Mouse (Mus musculus) NIH3T3 (cell line): ENCODE data around the gene Trnau1ap.
"Not testable (repeated sequence)": the region's sequence is repeated elsewhere in the genome, so short reads cannot be mapped to it uniquely, and the experiment has no call there.

Source experiments
- DNase-seq: peaks from one replicate; pipeline ENCODE4 v3.0.0-alpha.2; 2012; ENCODE audit warnings: low read depth

The Trnau1ap gene

DNA sequence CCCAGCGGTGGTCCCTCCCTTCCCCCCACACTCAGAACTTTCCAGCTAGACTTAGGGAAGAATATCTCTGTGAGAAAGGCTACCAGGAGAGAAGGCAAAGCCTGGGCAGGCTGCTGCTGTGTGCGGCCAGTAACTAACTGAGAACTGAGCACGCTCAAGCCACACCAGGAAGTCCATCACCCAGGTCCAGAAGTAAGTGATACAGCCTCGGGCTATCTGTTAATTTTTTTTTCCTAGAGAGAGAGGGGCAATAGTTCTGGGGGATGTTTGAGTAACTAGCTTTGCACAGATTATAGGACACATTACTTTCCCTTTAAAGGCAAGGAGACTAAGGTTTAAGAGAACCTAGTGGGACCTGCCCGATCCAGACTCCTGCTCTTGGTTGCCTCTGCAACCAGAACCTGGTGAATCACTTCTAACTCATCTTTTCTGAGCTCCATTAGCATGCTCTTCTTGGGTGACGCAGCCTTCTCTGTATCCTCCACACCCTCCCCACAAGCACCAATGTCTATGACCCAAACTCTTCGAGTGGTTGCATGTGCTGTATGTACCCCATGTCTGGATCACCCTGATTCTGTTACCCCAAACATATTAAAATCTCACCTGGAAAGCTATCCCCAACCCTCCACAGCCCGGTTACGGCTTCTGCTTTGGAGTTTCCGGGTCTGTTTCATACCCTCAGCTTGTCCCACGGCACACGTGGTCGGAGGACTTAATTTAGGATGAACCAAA is 15.2 kb upstream of the Trnau1ap start:
- peak; percentile 54 for DNase-seq

DNA sequence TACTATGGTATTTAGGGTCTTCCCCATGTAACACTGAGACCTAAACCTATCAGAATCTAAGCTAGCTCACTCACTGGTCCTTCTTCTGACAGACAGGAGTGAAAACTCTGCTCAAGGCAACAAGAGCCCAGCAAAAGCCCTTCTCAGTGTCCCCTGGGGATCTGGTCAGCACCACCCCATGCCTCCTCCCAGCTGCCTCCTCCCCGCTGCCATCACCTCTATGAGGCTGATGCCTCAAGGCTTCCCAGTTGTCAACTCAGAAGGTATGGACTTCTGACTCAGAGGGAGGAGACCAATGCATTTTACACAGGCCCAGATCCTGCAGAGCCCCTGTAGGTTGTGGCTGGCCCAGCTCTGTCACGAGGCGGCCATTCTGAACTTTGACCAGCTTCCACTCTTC is 12.1 kb upstream of the Trnau1ap start:
- no peak for DNase-seq

DNA sequence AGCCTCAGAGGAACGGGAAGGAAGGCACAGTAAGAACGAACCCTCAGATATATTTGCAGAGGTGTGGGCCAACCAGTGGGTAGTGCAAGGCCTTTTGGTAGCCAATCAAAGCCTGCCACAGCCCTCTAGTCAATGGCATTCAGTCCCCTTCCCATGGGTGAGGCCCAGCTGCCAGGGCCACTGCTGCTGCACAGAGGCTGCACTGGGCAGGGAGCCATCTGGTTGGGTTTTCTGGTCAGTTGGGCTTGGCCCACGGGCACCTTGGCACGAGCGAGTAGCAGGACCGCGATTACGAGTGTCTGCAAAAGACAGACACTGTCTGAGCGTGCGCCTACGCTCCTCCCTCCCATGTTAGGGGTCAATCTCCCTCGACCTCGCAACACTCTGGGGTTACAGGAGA is 9.6 kb upstream of the Trnau1ap start:
- no peak for DNase-seq

DNA sequence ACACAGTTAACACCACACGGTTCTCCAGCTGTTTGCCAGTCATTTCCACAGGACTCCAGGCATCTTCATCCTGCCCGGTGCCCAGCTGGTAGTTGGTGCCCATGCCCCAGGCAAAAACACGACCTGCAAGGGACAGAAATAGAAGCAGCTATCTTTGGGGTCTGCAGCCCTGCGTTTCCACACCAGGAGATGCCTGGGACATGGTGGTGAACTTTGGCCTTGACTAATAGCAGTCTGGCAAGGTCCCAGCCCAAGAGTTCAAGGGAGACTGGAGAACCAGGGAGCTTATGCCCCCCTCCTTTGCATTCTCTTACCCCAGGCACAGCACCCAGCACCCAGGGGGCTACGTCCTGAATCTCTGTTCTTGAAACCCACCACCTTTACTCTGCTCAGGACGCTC is 3.5 kb upstream of the Trnau1ap start:
- no peak for DNase-seq

DNA sequence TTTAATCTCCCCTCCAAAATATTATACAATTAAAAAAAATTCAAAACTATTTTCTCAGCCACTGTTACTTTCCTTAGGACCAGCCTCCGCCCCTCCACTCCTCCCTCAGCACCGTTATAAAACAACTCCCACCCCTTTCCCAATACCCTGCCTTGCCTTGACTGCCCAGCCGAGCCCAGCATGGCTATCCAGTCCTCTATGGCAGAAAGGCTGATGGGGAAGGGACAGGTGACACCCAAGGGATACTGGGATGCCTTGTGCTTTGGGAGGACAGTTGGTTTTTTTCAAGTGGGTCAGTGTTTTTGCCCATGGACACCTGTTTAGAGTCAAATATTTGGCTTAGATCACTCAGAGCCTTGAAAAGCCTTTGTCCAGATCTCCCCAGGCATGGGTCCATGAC is 2.6 kb upstream of the Trnau1ap start:
- DNase-seq: no peak

DNA sequence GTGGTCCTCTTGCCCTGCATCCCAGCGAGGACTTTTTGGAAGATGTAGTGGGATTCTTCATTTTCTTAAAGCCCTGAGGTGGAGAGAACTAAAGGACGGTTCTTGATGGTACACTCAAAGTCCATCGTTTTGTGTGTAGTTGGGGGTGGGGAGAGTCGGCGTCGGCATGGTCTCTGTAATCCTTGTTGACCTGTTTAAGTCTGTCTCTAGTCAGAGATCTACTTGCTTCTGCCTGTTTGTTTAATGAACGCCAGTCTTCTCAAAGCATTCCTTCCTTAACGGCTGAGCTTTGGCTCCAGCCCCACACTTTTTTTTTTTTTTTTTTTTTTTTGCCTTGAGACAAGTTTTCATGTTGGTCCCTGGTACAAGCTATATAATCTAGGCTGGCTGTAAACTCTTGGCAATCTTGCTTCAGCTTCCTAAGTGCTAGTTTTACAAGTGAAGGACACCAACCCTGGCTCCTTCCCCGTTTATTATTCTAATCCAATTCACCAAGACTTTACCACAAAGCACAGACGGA is 557 bp upstream of the Trnau1ap start:
- peak; percentile 43 for DNase-seq

DNA sequence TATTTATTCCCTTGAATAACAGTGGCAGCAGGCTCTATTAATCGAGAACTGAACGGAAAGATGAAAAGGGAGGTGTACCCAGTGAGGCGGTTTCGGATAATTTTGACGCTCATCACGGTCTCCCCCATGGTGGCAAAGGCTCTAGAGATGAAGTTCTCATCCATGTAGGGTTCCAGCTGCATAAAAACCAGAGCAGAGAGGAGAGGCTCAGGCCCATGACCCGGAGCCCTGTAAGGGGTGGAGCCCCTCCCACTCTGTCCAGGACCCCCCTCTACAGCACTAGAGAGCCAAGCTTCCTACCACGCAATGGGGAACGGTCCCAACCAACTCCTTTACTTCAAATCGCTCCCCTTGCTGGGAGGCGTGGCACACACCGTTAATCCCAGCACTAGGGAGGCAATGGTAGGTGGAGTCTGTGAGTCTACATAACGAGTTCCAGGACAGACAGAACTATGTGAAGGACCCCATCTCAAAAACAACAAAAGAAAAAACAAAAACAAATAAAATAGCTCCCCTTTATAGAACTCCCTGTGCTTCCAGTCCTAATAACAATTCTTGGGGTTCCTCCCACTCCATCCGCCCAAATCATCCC is 851 bp downstream of the Trnau1ap start:
- DNase-seq: peak; percentile 7

DNA sequence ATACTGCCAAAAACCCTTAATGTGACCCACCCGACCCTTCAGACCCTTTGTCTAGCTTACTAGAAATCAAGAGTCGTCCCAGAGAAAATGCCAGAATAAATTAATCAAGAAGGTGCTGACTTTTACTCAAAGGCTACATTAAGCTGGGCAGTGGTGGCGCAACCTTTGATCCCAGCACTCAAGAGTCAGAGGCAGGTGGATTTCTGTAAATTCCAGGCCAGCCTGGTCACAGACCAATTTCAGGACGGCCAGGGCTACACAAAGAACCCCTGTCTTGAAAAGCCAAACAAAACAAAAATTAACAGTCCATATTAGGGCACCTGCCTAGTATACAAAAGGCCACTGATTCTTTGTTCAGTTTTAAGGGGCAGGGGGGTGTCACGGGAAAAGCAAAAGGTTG is 2.9 kb downstream of the Trnau1ap start:
- DNase-seq: no peak

DNA sequence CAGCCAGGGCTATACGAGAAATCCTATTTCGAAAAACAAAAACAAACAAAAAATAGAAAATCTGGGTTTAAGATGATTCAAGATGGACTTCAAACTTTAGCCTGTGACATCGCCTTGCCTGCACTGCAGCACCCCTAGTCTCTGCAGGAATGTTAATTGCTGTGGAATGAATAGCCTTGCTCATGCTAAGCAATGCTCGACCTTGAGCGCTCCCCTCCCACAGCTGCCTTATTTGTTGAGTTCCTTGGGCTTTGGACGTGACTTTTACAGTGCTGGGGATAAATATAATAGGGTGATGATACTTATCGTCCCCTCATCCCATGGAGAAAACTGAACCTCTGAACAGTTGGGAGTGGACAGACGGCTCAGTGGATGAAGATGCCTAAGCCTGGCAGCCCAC is 13.6 kb downstream of the Trnau1ap start:
- no peak for DNase-seq

DNA sequence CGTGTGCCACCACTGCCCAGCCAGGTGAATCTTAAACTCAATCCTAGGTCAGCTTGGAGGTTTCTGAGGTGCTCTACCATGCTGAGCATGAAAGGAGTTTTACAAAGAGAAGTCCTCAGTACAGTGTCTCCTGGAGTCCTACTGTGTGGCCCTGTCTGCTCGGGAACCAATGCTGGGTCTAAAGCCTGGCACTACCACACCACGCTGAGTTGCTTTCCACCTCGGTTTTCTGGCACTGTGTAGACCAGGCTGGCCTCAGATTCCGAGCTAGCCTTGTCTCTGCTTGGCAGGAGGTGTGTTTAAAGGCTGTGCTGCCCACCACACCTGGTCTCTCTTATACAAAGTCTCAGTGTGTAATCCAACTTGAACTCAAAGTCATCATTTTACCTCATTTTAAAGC is 16.7 kb downstream of the Trnau1ap start:
- DNase-seq: no peak

DNA sequence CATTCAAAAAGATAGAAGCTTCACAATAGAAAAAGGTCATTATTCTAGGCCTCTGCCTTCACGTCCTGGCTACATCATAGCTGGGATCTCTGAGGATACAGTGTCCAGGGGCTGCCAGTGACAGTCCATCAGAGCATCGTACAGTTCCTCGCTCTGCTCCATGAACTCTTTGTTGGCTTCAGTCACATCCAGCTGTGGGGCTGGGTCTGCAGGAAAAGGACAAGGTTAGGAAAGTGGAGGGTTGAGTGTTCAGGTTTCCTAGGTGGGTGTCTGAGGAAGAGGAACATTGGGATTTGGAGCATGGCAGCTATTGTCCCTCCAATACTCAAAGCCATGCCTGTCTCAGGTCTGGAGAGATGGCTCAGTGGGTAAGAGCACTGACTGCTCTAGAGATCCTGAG is 17.5 kb downstream of the Trnau1ap start:
- no peak for DNase-seq

DNA sequence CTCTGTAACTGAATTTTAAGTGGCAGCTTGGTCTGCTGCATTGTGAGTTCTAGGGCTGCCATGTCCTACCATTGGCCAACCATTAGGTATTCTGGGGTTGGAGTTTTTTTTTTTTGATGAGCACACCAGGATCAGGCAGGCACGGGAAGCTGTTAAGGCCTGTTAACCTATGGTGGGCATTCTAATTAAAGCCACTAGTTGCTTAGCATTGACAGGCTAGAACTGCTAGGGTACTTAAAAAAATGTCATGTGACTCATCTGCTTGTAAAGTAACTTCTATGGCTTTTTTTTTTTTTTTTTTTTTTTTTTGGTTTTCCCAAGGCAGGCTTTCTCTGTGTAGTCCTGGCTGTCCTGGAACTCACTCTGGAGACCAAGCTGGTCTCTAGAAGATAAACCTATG is 18.1 kb downstream of the Trnau1ap start:
- DNase-seq: no peak

DNA sequence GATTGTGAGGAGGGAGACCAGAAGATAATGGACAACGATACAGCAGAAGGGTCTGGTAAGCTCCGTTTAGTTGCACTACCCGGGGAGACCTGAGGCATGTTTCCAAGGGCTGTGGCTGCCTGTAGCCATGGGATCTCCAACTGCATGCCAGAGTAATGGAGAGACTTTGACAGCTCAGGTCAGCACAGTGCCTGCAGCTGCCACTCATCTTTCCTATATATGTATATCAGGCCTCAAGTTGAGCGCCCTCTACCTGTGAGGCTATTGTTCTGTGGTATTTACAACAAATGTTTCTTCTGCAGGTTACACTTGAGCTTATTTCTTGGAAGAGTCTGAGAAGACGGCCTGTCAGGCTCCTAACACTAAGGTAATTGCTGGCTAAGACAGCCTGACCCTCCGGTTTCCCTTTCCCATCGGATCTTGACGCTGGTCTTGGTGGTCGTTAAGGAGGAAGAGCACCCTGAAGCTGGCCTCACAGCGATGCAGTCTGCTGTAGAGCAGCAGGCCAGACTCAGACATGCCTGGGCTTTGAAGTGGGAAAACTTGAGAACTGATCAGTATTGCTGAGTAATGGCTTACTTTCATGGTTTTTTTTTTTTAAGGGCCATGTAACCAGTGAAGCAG is 19.4 kb downstream of the Trnau1ap start:
- peak; percentile 81 for DNase-seq

DNA sequence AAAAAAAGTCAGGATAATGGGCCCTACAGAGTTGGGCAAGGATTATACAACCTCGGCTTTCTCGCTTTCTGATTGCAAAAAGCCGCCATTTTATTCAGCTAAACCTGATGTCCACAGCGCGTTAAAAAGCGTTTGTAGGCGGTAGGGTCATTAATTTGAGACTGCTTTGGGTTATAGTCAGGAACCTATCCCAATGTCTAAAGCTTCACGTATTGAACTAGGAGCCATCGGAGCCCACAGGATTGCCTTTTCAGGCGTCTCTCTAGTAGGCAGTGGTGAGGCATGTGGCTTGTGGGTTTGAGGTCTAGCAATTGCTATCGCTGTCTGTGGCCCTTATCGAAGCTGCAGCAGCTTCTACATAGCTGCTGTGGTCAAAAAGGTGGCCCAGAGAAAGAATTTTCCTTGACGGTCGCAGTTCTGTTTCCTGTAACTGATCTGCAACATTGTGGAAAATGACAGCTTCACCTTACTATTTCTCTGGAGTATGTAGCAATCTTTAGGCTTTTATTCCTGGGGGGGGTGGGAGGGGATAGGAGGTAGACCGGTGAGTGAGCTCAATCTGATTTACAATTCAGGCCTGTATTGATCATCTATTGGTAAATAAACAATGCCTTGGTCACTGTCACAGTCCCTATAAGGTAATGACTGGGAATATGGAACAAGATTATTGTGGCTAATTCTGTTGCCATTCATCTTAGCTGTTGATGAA is 20.0 kb downstream of the Trnau1ap start:
- DNase-seq: peak; percentile 40

DNA sequence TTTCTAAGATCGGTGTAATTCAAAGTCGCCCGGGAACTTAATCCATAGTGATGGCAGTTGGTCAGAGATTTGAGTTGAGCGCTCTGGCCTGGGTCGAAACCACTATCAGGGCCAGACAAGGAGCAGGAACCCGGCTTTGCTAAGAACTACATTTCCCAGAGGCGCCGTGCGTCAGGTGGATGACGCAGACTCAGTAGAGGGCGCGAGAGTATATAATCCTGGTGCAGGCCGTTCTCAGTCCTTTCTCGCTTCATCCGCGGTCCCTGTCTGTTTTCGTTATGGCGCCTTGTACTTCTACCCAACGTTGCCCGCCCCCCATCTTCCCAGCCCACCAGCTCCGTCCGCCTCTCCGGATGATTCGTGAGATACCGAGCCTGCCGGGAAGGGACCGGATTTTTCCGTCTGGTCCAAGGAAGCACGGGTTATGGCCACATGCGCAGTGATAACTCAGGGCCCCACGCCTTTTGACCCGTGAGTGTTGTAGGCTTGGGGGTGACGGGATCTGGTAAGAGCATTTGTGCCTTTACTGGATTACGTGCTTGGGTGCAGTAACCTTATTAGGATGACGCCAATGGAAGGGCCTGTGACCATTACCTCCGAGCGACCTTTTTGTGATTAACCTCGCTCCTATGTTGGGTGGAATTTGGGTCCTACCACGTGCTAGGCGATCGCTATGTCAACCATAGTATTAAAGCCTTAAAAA is 20.8 kb downstream of the Trnau1ap start:
- DNase-seq: peak; percentile 92

DNA sequence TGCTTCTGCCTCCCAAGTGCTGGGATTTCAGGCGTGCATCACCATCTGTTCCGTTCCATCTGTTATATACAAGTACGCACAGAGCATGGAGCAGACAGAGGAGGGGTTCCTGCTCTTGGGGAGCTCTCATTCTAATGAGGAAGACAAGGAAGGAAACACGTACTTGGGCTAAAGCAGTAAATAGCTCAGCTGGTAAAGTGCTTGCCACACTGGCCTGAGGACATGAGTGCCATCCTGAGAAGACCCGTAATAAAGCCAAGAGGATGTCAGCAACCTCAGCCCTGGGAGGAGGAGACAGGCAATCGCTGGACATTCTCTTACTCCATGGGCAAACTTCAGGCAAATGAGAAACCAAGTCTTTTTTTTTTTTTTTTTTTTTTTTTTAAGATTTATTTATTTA is 23.3 kb downstream of the Trnau1ap start:
- DNase-seq: no peak

DNA sequence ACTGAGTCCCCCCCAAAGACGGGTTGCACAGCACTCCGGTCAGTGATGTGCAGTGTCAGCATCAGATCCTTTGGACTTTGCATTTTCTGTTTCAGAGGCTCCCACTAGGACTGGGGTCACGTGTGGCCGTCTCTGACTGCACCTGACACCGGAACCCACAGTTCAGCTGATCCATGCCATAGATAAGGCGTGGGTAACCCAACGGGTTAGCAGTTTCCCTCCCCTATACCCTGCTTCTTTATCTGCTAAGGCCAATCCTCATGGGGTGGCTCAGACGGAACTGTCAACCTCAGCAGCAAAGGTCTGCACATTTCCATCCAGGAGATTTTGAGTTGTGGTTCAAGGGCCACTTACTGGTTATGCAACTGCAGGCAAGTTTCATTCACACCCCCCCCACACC is 24.1 kb downstream of the Trnau1ap start:
- no peak for DNase-seq

DNA sequence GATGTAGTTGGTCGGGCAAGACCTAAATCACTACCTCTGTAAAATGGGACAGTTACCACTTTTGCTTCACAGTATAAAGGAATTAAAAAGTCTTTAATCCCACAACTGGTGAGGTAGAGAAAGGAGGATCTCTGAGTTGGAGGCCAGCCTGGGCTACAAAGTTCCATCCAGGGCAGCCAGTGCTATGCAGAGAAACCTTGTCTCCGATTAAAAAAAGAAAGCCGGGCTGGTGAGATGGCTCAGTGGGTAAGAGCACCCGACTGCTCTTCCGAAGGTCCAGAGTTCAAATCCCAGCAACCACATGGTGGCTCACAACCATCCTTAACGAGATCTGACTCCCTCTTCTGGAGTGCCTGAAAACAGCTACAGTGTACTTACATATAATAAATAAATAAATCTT is 25.9 kb downstream of the Trnau1ap start:
- not testable (repeated sequence) for DNase-seq

DNA sequence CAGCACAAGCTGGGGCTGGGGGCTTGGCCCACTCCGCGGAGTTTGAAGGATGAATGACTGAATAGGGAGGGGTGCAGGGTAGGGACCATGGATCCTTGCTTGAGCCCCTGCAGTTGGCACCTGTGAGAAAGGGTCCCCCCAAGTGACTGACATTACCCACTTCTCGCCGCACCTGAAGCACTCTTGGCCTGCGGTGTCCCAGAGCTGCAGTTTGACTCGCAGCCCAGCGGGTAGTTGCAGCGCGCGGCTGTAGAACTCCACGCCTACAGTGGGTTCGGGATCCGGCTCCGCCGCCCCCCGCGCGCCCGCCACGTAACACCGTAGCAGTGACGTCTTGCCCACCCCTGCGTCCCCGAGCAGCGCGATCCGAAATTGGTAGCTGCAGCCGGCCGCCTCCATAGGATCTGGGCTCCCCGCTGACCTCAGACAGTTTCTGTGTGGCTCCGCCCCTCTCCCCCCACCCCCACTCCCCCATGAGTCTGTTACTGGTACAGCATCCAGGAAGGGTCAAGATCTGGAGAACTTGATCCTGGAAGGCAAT is 26.3 kb downstream of the Trnau1ap start, which contains the start of gene Rab42:
Gene Rab42, minus strand, starts transcription at position 447 of the 541 bp plus-strand sequence.
- DNase-seq: peak; percentile 75

DNA sequence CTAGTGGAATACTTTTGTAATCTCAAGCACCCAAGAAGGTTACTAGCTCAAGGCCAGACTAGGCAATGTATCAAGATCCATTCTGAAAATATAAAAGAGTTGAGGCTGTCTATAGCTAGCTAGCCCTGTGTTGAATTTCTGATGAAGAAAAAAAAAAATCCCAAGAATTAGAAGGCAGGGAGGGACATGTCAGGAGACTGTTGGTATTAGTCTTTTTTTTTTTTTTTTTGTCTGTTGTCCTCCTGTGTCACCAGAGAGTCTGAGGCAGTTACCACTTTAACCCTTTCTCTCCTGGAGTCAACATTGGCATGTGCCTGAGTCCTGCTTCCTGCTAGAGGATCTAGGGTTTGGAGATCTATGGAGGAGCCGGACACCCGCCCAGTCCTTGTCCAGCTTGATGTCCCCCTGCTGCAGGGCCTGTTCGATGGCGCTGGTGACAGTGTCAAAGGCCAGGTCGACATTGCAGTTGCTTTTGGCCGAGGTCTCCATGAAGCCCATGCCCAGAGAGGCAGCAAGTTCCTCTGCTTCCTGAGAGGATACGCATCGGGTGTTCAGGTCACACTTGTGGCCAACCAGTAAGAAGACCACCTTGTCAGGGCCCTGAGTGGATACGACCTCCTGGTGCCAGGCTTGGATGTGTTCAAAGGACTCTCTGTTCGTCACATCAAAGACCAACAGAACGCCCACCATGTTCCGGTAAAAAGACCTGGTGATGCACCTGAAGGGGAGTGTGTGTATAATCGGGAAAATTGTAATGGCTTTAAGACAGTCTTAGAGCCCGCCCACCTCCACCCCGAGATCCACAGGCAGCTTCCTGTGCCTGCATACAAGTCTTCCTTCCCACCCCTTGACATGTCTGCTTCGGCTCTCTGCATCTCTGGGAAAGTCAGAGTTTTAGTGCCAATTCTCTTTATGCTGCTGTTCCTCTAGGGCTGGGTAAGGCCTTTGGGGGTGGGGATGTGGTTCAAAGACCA is 27.1 kb downstream of the Trnau1ap start:
- peak; percentile 13 for DNase-seq
